Mouse (Mus musculus): ENCODE measurements around the gene Plpp6. TPM values are rescaled to one million over a fixed set of nuclear protein-coding genes. Genes with fewer than 3 reads are reported as not detected.

Plpp6 gene
- total RNA-seq (2017) = 8.2 and 9.8 TPM in 2 replicates

DNA sequence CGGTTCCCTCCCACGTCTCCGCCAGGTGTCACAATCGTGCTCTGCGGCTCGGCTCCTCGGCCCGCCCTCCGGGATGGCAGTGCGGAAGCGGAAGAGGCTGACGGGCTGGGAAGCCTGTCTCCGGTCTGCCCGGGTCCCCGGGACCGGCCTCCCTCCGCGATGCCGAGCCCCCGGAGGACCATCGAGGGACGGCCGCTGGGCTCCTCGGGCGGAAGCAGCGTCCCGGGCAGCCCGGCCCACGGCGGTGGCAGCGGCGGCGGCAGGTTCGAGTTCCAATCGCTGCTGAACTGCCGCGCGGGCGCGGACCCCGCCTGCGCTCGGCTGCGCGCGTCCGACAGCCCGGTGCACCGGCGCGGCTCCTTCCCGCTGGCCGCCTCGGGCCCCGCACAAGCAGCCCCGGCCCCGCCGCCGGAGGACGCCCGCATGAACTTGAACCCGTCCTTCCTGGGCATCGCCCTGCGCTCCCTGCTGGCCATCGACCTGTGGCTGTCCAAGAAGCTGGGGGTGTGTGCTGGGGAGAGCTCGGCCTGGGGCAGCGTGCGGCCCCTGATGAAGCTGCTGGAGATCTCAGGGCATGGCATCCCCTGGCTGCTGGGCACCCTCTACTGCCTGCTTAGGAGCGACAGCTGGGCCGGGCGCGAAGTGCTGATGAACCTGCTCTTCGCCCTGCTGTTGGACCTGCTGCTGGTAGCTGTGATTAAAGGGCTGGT, at the start of gene Plpp6:
Gene Plpp6 (plus strand): TSS at position 112 of the 710 bp plus-strand sequence.
- peak; percentile 65 to 87 for ATAC-seq (replicated peaks in 1 of 2; ENCODE audit: insufficient read depth in 1 of 2, low FRiP score in 2 of 2, low TSS enrichment in 1 of 2, low read depth in 1 of 2, poor library complexity in 2 of 2, severe bottlenecking in 2 of 2)

DNA sequence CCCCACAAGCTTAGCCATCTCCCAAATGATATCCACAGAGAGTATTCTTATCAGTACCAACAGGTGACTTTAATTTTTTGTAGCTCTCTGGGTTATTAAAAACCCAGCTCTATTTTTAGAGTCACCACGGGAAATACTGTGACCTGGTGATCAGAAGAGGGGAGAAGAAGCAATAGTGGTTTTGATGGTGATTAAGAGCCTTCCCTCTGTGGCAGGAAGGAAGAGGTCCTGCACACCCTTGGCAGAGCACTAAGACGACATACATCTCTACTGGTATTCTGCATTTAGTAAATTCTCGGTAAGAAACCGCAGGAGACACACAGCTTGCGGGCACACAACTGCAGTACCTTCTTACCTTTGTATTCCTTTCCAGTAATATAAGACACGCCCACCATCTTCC, 49.2 kb upstream of the Plpp6 start:
- ATAC-seq (replicated peaks in 1 of 2; ENCODE audit: insufficient read depth in 1 of 2, low FRiP score in 2 of 2, low TSS enrichment in 1 of 2, low read depth in 1 of 2, poor library complexity in 2 of 2, severe bottlenecking in 2 of 2) = peak; percentile 44 to 71; a peak in 3 of 4 replicates

DNA sequence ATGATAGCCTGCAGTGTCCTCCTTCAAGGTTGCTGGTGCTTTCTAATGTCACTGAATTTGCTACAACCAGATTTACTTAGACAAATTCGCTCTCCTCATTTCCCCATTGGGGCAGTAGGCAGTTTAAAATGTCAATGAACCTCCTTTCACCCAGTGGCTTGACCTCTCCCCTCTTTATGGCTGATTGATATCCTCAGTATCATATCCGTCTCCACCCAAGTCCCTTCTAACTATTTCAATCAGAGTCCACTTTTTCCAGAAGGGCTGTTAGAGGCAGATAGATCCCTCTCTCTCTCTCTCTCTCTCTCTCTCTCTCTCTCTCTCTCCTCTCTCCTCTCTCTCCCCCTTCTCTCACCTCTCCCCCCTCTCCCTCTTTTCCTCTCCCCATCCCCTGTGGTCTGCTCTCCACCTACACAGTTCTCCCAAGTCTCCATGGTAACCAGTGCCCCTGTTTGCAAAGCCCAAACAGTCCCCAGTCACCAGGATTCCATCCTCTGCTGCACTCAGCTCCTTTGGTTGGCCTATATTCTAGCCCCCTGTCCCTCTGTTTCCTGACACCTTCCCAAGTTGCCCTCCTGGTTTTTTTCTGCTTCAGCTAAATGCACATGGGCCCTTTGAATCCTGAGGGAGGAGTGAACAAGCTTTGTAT, 48.0 kb upstream of the Plpp6 start:
- no peak for ATAC-seq (replicated peaks in 1 of 2; ENCODE audit: insufficient read depth in 1 of 2, low FRiP score in 2 of 2, low TSS enrichment in 1 of 2, low read depth in 1 of 2, poor library complexity in 2 of 2, severe bottlenecking in 2 of 2)

DNA sequence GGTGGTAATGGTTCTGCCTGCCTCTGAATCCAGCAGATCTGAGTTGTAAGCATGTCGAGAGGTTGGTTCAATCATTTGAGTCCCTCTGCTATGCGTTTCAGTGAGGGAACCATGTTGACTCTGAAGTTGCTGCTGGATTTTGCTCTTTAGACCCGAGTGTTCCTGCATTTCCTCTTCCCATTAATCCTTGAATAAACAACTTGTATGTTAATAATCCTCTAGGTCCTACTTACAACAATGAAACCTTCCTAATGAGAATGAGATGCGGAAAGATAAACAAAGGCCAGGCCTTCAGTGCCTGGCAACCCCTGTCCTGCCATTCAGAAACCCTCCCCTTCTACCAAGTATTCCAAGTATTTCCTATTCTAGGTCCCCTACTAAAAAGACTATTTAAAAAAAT, 47.3 kb upstream of the Plpp6 start:
- ATAC-seq (replicated peaks in 1 of 2; ENCODE audit: insufficient read depth in 1 of 2, low FRiP score in 2 of 2, low TSS enrichment in 1 of 2, low read depth in 1 of 2, poor library complexity in 2 of 2, severe bottlenecking in 2 of 2) = no peak

DNA sequence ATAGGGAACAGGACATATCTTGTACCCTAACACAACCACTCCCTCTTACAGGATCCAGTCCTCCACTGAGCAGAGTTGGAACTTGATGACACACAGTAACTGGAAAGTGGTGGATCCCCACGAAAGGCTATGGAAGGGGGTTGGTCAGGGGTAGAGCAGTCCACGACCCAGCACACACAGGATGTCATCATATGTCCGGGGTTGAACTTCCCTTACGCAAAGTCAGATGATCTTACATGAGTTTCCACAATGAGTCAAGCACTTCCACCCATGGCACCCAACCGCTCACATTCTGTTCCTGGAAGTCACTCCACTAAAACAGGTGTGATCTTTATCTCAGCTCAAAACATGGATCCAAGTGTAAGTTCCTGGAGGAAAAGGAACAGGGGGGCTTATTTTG, 45.9 kb upstream of the Plpp6 start:
- ATAC-seq (replicated peaks in 1 of 2; ENCODE audit: insufficient read depth in 1 of 2, low FRiP score in 2 of 2, low TSS enrichment in 1 of 2, low read depth in 1 of 2, poor library complexity in 2 of 2, severe bottlenecking in 2 of 2) = peak in 1 of 2 experiments; percentile 25; a peak in 1 of 4 replicates

DNA sequence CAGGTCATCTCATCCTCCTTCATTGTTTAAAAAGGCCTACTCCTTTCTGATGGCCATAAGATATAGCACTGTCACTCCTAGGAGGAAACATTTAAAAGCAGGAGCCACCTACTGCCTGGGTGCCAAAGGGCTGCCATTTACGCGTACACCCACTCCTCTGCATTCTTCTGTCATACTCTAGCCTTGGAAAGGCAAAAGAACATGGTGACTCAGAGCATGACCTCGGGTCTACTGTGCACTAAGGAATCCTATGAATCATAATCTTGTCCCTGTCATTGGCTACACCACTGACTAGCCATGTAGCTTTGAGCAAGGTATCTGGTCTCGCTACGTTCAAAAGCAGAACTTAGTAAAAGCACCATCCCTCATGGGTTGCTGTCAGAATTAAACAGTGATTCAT, 37.4 kb upstream of the Plpp6 start:
- no peak for ATAC-seq (replicated peaks in 1 of 2; ENCODE audit: insufficient read depth in 1 of 2, low FRiP score in 2 of 2, low TSS enrichment in 1 of 2, low read depth in 1 of 2, poor library complexity in 2 of 2, severe bottlenecking in 2 of 2)

DNA sequence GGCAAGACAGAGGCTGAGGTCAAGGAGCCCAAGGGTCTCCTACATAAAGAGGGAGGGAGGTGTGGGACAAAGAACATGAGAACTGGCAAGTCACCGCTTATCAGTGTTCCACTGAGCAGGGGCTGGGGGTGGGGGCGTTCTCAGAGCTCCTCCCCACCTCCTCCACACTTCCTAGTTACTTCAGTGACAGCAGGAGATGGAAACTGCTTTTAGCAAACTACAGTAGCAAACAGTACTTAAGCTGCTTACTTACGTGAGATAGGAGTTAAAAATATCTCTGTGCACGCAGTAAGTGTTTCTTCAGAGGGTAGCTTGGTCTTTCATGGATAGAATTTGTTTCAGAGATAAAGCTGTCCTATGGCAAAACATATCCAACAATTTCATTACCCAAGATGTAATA, 36.4 kb upstream of the Plpp6 start:
- ATAC-seq (replicated peaks in 1 of 2; ENCODE audit: insufficient read depth in 1 of 2, low FRiP score in 2 of 2, low TSS enrichment in 1 of 2, low read depth in 1 of 2, poor library complexity in 2 of 2, severe bottlenecking in 2 of 2) = no peak

DNA sequence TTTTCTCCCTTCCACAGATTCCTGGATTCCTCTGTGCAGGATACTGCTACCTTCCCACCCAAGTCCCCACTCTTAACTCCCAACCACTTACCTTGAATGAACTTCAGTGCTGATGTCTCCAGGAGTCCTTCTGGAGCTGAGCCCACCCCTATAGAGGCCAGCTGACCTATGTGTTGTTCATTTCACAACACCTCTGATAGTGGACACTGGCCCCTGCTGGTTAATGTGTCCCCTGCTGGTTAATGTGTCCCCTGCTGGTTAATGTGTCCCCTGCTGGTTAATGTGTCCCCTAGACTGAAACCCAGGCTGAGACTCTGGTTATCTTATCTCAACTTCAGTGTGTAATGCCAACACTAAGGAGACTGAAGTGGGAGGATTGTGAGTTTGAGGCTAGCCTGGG, 34.7 kb upstream of the Plpp6 start:
- no peak for ATAC-seq (replicated peaks in 1 of 2; ENCODE audit: insufficient read depth in 1 of 2, low FRiP score in 2 of 2, low TSS enrichment in 1 of 2, low read depth in 1 of 2, poor library complexity in 2 of 2, severe bottlenecking in 2 of 2)

DNA sequence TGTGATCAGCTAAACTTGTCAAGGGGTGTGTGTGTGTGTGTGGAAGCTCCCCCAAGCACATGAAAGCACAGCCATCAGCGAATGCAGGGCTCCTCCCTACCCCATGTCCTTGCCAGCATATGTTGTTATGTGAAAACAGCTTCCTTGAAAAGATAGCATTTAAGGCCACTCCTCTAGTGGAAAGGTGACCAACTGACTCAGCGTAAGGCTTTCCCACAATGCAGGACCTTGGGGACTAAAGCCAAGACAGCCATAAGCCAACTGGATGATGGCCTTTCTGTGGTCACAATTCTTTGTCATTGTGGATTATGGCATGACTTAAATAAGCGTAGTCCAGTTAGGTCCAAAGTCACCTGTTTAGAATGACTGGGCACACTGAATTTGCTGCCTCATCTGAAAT, 28.9 kb upstream of the Plpp6 start:
- no peak for ATAC-seq (replicated peaks in 1 of 2; ENCODE audit: insufficient read depth in 1 of 2, low FRiP score in 2 of 2, low TSS enrichment in 1 of 2, low read depth in 1 of 2, poor library complexity in 2 of 2, severe bottlenecking in 2 of 2)

DNA sequence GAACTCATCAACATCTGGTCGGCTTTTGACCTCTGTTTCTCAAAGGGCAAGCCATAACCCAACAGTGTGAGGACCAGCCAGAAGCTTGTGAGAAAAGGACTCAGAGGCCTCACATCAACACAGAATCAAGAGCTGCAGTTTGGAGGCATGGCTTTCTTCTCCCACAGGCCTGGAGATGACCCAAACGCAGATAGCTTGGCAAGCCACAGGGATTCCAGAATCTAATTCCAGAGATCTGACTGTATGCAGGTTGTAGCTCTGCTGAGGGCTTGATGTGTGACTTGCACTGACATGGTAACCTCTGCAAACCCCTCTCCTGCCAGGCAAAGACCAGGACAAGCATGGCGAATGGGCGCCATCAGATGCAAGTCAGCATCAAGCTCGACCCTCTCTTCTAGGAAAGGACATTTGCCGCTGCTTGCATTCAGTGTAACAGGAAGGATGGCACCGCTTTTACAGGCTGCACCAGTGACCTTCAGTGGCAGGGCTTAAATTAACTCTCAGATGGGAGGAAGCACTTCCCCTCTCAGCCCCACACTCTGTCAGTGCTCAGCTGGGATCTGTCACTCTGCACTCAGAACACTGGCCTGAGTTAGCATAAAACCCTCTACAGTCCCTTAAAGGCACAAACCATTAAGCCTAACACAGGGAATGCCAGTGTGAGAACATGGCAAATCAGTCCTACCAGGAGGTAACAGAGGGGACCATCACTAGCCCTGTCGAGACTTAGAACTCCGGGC, 23.4 kb upstream of the Plpp6 start:
- ATAC-seq (replicated peaks in 1 of 2; ENCODE audit: insufficient read depth in 1 of 2, low FRiP score in 2 of 2, low TSS enrichment in 1 of 2, low read depth in 1 of 2, poor library complexity in 2 of 2, severe bottlenecking in 2 of 2) = peak in 1 of 2 experiments; percentile 7; a peak in 1 of 4 replicates

DNA sequence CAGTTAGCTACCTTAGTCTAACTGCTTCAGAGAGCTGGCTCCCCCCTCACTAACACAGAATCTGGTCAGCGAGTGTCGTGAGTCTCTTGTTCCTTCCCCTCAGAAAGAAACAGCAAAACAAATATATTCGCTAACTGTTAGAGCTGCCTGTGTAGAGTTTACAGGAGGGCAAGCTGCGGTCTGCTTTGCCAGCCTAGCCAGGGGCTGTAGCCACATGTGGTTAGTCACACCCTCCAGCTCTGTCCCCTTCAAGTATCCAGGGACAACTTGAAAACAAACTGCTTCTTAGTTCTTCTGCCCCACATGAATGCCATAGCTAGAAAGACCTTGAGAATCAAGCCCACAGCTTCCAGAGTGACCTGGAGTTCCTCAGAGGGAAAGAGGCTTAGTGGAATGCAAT, 22.5 kb upstream of the Plpp6 start:
- no peak for ATAC-seq (replicated peaks in 1 of 2; ENCODE audit: insufficient read depth in 1 of 2, low FRiP score in 2 of 2, low TSS enrichment in 1 of 2, low read depth in 1 of 2, poor library complexity in 2 of 2, severe bottlenecking in 2 of 2)

DNA sequence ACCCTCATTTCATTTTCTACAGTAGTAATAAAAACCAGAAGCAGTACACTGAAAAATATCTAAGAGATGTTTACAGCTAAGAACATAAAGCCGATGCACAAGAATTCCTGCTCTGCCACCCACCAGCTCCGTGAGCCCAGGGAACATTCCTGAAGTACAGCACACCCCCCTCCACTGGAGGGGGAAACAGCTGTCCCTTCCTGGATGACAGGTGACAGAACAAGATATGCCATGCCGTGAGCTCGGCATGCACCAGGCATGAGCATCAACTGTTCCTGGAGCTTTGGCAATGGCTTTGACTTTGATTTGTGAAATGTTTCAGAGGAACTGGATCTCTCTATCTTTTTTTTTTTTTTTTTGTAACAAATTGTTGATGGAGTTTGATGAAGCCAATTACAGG, 17.0 kb upstream of the Plpp6 start:
- no peak for ATAC-seq (replicated peaks in 1 of 2; ENCODE audit: insufficient read depth in 1 of 2, low FRiP score in 2 of 2, low TSS enrichment in 1 of 2, low read depth in 1 of 2, poor library complexity in 2 of 2, severe bottlenecking in 2 of 2)

DNA sequence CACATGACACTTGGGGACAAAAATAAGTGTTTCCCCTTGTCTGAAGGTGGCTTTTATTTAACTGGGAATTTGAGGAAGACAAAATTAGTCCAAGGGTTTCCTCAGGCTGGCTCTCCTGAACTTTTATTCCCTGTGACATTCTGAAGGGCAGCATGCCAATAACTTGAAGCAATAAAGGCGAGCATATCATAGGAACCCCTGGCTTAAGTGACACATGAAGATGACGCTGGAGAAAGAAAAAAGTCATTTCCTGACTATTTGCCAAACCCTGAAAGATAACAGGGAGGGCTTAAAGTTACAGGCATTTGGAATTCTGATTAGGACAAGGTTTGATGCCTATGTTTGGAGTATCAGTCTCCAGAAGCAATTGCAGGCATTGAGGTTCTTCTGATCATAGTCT, 16.4 kb upstream of the Plpp6 start:
- ATAC-seq (replicated peaks in 1 of 2; ENCODE audit: insufficient read depth in 1 of 2, low FRiP score in 2 of 2, low TSS enrichment in 1 of 2, low read depth in 1 of 2, poor library complexity in 2 of 2, severe bottlenecking in 2 of 2) = no peak

DNA sequence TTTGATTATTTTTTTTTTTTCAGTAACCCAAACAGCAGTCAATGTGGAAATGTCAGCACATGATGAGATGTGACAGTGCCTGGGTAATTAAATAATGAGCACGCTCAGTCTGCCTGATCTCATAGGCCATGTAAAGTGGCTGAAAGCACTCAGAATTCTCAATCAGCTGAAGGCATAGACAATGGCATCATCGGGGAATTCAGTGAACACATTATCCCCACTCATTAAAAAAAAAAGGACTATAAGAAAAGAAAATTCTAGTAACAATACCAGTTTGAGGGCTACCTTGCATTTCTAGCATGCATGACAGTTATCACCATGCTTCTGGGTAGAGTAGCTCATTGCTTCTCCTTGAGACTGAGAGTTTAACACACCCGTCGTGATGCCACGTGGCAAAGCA, 12.5 kb upstream of the Plpp6 start:
- no peak for ATAC-seq (replicated peaks in 1 of 2; ENCODE audit: insufficient read depth in 1 of 2, low FRiP score in 2 of 2, low TSS enrichment in 1 of 2, low read depth in 1 of 2, poor library complexity in 2 of 2, severe bottlenecking in 2 of 2)

DNA sequence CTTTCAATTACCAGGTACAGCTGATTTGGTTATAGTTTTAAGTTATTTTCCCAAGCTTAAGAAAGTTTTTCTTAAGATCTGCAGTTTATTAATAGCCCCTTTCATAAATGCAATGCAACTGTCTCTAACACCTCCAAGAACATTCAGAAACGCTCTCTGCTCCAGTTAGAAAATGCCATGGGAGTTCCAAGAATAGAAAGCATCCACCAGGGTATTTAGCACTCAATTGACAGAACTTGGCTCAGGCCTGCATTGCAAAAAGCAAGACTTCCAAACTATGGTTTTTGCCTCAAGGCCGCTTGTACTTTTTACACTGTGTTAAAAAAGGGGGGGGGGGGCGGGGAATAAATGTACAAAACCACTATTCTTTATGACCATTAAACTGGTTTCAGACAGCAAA, 640 bp upstream of the Plpp6 start:
- no peak for ATAC-seq (replicated peaks in 1 of 2; ENCODE audit: insufficient read depth in 1 of 2, low FRiP score in 2 of 2, low TSS enrichment in 1 of 2, low read depth in 1 of 2, poor library complexity in 2 of 2, severe bottlenecking in 2 of 2)

DNA sequence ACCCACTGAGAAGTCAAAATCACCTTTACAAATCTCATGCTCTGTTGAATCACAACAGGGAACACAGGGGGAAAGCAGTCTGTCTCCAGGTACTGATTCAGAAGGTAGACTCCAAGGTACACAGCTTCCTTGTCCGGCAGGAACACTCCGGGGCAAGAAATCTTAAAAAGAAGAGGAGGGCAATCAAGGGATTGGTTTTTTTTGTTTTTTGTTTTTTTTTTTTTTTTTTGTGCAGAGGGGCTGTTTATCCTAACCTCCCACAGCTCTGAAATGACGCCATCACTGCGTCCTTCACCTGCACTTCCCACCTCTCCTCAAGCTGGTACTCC, 276 bp upstream of the Plpp6 start:
- no peak for ATAC-seq (replicated peaks in 1 of 2; ENCODE audit: insufficient read depth in 1 of 2, low FRiP score in 2 of 2, low TSS enrichment in 1 of 2, low read depth in 1 of 2, poor library complexity in 2 of 2, severe bottlenecking in 2 of 2)

DNA sequence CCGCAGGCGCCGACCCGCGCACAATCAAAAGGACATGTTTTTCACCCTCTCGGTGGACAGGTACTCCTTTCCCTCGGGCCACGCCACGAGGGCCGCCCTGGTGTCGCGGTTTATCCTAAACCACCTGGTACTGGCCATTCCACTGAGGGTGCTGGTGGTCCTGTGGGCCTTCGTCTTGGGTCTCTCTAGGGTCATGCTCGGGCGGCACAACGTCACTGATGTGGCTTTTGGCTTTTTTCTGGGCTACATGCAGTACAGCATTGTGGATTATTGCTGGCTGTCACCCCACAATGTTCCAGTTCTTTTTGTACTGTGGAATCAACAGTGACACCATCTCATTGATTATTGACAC, 775 bp downstream of the Plpp6 start:
- ATAC-seq (replicated peaks in 1 of 2; ENCODE audit: insufficient read depth in 1 of 2, low FRiP score in 2 of 2, low TSS enrichment in 1 of 2, low read depth in 1 of 2, poor library complexity in 2 of 2, severe bottlenecking in 2 of 2) = no peak

DNA sequence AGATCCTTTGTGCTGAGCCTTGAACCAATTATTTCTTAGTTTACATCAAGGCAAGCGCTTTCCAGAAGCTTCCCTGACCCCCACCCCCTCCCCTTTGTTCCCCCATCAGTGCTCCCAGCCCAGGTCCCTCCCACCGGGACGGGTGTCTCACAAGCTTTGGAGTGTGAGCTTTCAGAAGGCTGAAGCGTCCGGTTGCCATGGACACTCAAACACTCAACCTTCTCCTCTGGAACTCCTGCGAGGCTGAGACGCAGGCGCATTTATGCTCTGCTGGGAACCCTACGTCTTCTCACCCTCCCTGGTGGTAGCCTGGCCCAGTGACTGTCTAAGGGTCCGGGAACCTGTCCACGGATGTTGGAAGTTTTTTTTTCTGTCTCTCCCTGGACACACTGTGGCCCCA, 3.9 kb downstream of the Plpp6 start, which contains the start of gene 4430402I18Rik:
Gene 4430402I18Rik (minus strand): TSS at position 149 of the 400 bp plus-strand sequence.
- ATAC-seq (replicated peaks in 1 of 2; ENCODE audit: insufficient read depth in 1 of 2, low FRiP score in 2 of 2, low TSS enrichment in 1 of 2, low read depth in 1 of 2, poor library complexity in 2 of 2, severe bottlenecking in 2 of 2) = no peak

All from hematopoietic stem cell, adult 5-6 weeks (primary cell).